ENCODE assay signal across 25 mouse cellular contexts in the genomic region with DNA sequence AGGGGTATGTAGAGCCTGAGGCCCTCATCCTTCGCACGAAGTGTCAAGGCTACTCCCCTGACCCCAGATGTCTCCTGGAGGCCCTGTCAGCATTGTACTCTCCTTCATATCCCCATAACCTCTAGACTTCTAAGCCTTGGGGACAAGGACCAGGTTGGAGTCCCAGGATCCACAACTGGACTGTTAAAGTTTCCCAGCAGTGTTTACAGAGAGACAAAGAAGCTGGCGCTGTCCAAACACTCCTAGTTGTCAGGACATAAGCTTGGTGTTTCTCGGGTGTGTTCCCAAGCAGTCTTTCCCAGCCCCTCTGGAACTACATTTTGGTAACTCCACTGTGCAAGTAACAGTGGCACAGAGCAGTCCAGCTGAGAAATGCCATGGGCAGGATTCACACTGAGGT. TPM values are rescaled to one million over a fixed set of nuclear protein-coding genes. Genes with fewer than 3 reads are reported as not detected.
DNase-seq lines count a peak whose midpoint lies in the region; ATAC-seq and TF ChIP-seq lines count a peak whose summit lies in the region.
"Had no signal": no experiment of that assay in that cellular context is flagged by ENCODE, and none has a peak within 500 bp of the region (broad histone marks: within the 10 kb centered on the region; RNA-seq: fewer than 3 reads in every experiment).

No protein-coding gene starts in this region.

- H3K9me3 ChIP-seq in embryonic facial prominence, embryonic 13.5 days = no peaks in the 10 kb centered on the region
- H3K9me3 ChIP-seq in embryonic facial prominence, embryonic 10.5 days = no peaks in the 10 kb centered on the region
- H3K9me3 ChIP-seq in heart, embryonic 10.5 days = no peaks in the 10 kb centered on the region
- no peaks in the 10 kb centered on the region for H3K9me3 ChIP-seq in heart, embryonic 11.5 days (replicated peaks; ENCODE audit: control insufficient read depth, low read length)
- no peaks in the 10 kb centered on the region for H3K9me3 ChIP-seq in kidney, embryonic 14.5 days (ENCODE audit: control insufficient read depth, low read length)
- H3K9me3 ChIP-seq: embryonic facial prominence, embryonic 12.5 days; forebrain, embryonic 10.5 days; midbrain, embryonic 10.5 days; midbrain, embryonic 15.5 days; neural tube, embryonic 15.5 days; stomach, embryonic 15.5 days had no signal

- no peak for ATAC-seq in embryonic facial prominence, embryonic 13.5 days (ENCODE audit: insufficient number of reproducible peaks, insufficient read depth, low FRiP score, low TSS enrichment, low read depth)
- ATAC-seq in heart, embryonic 11.5 days (replicated peaks; ENCODE audit: insufficient number of reproducible peaks, low FRiP score, low TSS enrichment) = no peak
- ATAC-seq in kidney, embryonic 14.5 days (ENCODE audit: low FRiP score, low TSS enrichment) = no peak
- ATAC-seq: forebrain, postnatal 0 days; midbrain, embryonic 15.5 days; Patski had no signal

- H3K4me1 ChIP-seq in embryonic facial prominence, embryonic 13.5 days = peaks cover 27% of the 10 kb centered on the region
- peaks cover 44% of the 10 kb centered on the region for H3K4me1 ChIP-seq in embryonic facial prominence, embryonic 10.5 days
- peaks cover 38% of the 10 kb centered on the region for H3K4me1 ChIP-seq in heart, embryonic 10.5 days
- peaks cover 9% of the 10 kb centered on the region; the same call in 1 of the 2 replicates for H3K4me1 ChIP-seq in heart, embryonic 11.5 days (ENCODE audit: control insufficient read depth, insufficient read depth, low read length)
- H3K4me1 ChIP-seq in kidney, adult 2 months (ENCODE audit: control insufficient read depth, insufficient read depth, low read length) = peaks cover 46% of the 10 kb centered on the region
- H3K4me1 ChIP-seq in kidney, embryonic 14.5 days (ENCODE audit: control insufficient read depth, insufficient read depth, low read length) = peaks cover 7% of the 10 kb centered on the region
- H3K4me1 ChIP-seq in small intestine, adult 2 months (ENCODE audit: control insufficient read depth, insufficient read depth, insufficient read length, low read length) = peaks cover 37% of the 10 kb centered on the region

- DNase-seq in embryonic facial prominence, embryonic 10.5 days (ENCODE audit: low spot score) = no peak
- DNase-seq in heart, embryonic 10.5 days (ENCODE audit: low spot score) = no peak
- DNase-seq in kidney, adult 2 months = no peak
- no peak for DNase-seq in lung, postnatal 25 days (ENCODE audit: low spot score)
- DNase-seq: forebrain, postnatal 0 days; layer of hippocampus, postnatal 36 days; left cerebral cortex, postnatal 4 days; lung, adult 2 months; lung, postnatal 14 days; retina, postnatal 1 day; right cerebral cortex, postnatal 14 days; thymus, postnatal 14 days had no signal

- H3K27me3 ChIP-seq in embryonic facial prominence, embryonic 13.5 days = no peaks in the 10 kb centered on the region
- H3K27me3 ChIP-seq in embryonic facial prominence, embryonic 10.5 days (replicated peaks; ENCODE audit: low read depth, poor library complexity, severe bottlenecking) = peaks cover 26% of the 10 kb centered on the region
- peaks cover 17% of the 10 kb centered on the region; the same call in 1 of the 2 replicates for H3K27me3 ChIP-seq in heart, embryonic 10.5 days (ENCODE audit: insufficient read depth, poor library complexity, severe bottlenecking)
- H3K27me3 ChIP-seq in heart, embryonic 11.5 days (ENCODE audit: control insufficient read depth, insufficient read depth, low read length) = no peaks in the 10 kb centered on the region
- H3K27me3 ChIP-seq in kidney, adult 2 months (replicated peaks; ENCODE audit: control insufficient read depth, insufficient read depth, low read length) = no peaks in the 10 kb centered on the region
- no peaks in the 10 kb centered on the region for H3K27me3 ChIP-seq in kidney, embryonic 14.5 days (ENCODE audit: control insufficient read depth, insufficient read depth, low read length)
- H3K27me3 ChIP-seq in small intestine, adult 2 months (ENCODE audit: control insufficient read depth, insufficient read depth, low read length) = no peaks in the 10 kb centered on the region
- H3K27me3 ChIP-seq: Patski; stomach, embryonic 15.5 days had no signal

- TF ChIP-seq POLR2A in kidney, adult 2 months (IDR thresholded peaks at IDR 0.05; ENCODE audit: low read depth, low read length) = no peak
- no peak for TF ChIP-seq POLR2A in small intestine, adult 2 months (IDR thresholded peaks at IDR 0.05; ENCODE audit: low read depth, low read length)

- H3K36me3 ChIP-seq in embryonic facial prominence, embryonic 13.5 days = peaks cover 3% of the 10 kb centered on the region; the same call in 1 of the 2 replicates
- no peaks in the 10 kb centered on the region for H3K36me3 ChIP-seq in embryonic facial prominence, embryonic 10.5 days (replicated peaks)
- H3K36me3 ChIP-seq in heart, embryonic 10.5 days = 0 out of 2 replicates have a peak, but pooled peaks cover 1% of the 10 kb centered on the region
- H3K36me3 ChIP-seq in heart, embryonic 11.5 days (ENCODE audit: control insufficient read depth, insufficient read depth, low read length) = no peaks in the 10 kb centered on the region
- H3K36me3 ChIP-seq in kidney, adult 2 months (ENCODE audit: control insufficient read depth, insufficient read depth, low read length) = no peaks in the 10 kb centered on the region; the same call in 1 of the 2 replicates
- H3K36me3 ChIP-seq in kidney, embryonic 14.5 days (ENCODE audit: control insufficient read depth, insufficient read depth, low read length) = no peaks in the 10 kb centered on the region
- H3K36me3 ChIP-seq in small intestine, adult 2 months (ENCODE audit: control insufficient read depth, insufficient read depth, low read length) = peaks cover 3% of the 10 kb centered on the region; the same call in 1 of the 2 replicates
- H3K36me3 ChIP-seq: embryonic facial prominence, embryonic 12.5 days; forebrain, embryonic 10.5 days; stomach, embryonic 15.5 days had no signal

- 69% methylated on average over 4 of the region's 4 CpGs for WGBS in embryonic facial prominence, embryonic 13.5 days
- WGBS in embryonic facial prominence, embryonic 10.5 days = 76% methylated on average over 4 of the region's 4 CpGs
- WGBS in heart, embryonic 10.5 days = 72% methylated on average over 4 of the region's 4 CpGs
- WGBS in heart, embryonic 11.5 days (ENCODE audit: insufficient replicate concordance) = 69% methylated on average over 4 of the region's 4 CpGs
- 87% methylated on average over 4 of the region's 4 CpGs for WGBS in kidney, adult 2 months
- WGBS in kidney, embryonic 14.5 days = 74% methylated on average over 4 of the region's 4 CpGs
- WGBS in small intestine, adult 2 months = 80% methylated on average over 4 of the region's 4 CpGs

- no peak overlapping the region for H3K4me3 ChIP-seq in embryonic facial prominence, embryonic 13.5 days
- H3K4me3 ChIP-seq in embryonic facial prominence, embryonic 10.5 days = no peak overlapping the region
- no peak overlapping the region for H3K4me3 ChIP-seq in heart, embryonic 10.5 days
- no peak overlapping the region for H3K4me3 ChIP-seq in heart, embryonic 11.5 days (ENCODE audit: low read depth, low read length)
- H3K4me3 ChIP-seq in kidney, adult 2 months (ENCODE audit: insufficient read depth, low read depth, low read length) = no peak overlapping the region
- no peak overlapping the region for H3K4me3 ChIP-seq in kidney, embryonic 14.5 days (ENCODE audit: low read length)
- H3K4me3 ChIP-seq in small intestine, adult 2 months (ENCODE audit: low read depth, low read length) = no peak overlapping the region
- H3K4me3 ChIP-seq: embryonic facial prominence, embryonic 12.5 days; forebrain, embryonic 10.5 days; midbrain, embryonic 10.5 days; midbrain, embryonic 15.5 days; neural tube, embryonic 15.5 days; stomach, embryonic 15.5 days had no signal

- H3K4me2 ChIP-seq in embryonic facial prominence, embryonic 13.5 days = no peak overlapping the region
- H3K4me2 ChIP-seq in heart, embryonic 11.5 days = no peak overlapping the region
- no peak overlapping the region for H3K4me2 ChIP-seq in kidney, embryonic 14.5 days (replicated peaks; ENCODE audit: low read depth, low read length)
- H3K4me2 ChIP-seq: embryonic facial prominence, embryonic 12.5 days; hindbrain, embryonic 14.5 days; midbrain, embryonic 15.5 days; neural tube, embryonic 15.5 days; stomach, embryonic 15.5 days had no signal

- H3K9ac ChIP-seq in embryonic facial prominence, embryonic 13.5 days = 0 out of 2 replicates have a peak overlapping the region, but pooled peaks have one; percentile 32
- no peak overlapping the region for H3K9ac ChIP-seq in heart, embryonic 11.5 days (ENCODE audit: low read depth, low read length)
- no peak overlapping the region for H3K9ac ChIP-seq in kidney, embryonic 14.5 days (ENCODE audit: low read depth, low read length)
- H3K9ac ChIP-seq: embryonic facial prominence, embryonic 12.5 days; forebrain, postnatal 0 days; hindbrain, embryonic 14.5 days; liver, embryonic 14.5 days; midbrain, embryonic 15.5 days; neural tube, embryonic 15.5 days; stomach, embryonic 15.5 days had no signal

- no peak overlapping the region for H3K27ac ChIP-seq in embryonic facial prominence, embryonic 13.5 days
- no peak overlapping the region for H3K27ac ChIP-seq in embryonic facial prominence, embryonic 10.5 days (replicated peaks)
- H3K27ac ChIP-seq in heart, embryonic 10.5 days = peak overlapping the region; percentile 38; the same call in 1 of the 2 replicates
- no peak overlapping the region for H3K27ac ChIP-seq in heart, embryonic 11.5 days (ENCODE audit: low read depth, low read length)
- H3K27ac ChIP-seq in kidney, adult 2 months (ENCODE audit: insufficient read depth, low read depth, low read length) = peak overlapping the region; percentile 14; the same call in 1 of the 2 replicates
- H3K27ac ChIP-seq in kidney, embryonic 14.5 days (ENCODE audit: low read depth, low read length) = no peak overlapping the region
- peak overlapping the region; percentile 69 for H3K27ac ChIP-seq in small intestine, adult 2 months (ENCODE audit: insufficient read depth, low read depth, low read length)
- H3K27ac ChIP-seq: embryonic facial prominence, embryonic 12.5 days; forebrain, embryonic 10.5 days; hindbrain, embryonic 14.5 days; liver, embryonic 14.5 days; midbrain, embryonic 10.5 days; midbrain, embryonic 15.5 days; neural tube, embryonic 15.5 days; stomach, embryonic 15.5 days had no signal

- TF ChIP-seq CTCF in kidney, adult 2 months (conservative IDR thresholded peaks at IDR 0.05; ENCODE audit: insufficient read depth, insufficient read length, low read depth, low read length) = no peak
- TF ChIP-seq CTCF in small intestine, adult 2 months (IDR thresholded peaks at IDR 0.05; ENCODE audit: extremely low read depth, insufficient read length, insufficient replicate concordance, low read depth, low read length) = no peak

RNA-seq across cellular contexts. Expression of gene Tob2, which starts 25.1 kb away (rescaled TPM):
- polyA plus RNA-seq in embryonic facial prominence, embryonic 13.5 days (2015; fragmentation: Nextera tagmentation; extraction: Ambion mirVana) = 25.6 and 26.7 TPM in 2 replicates
- polyA plus RNA-seq in embryonic facial prominence, embryonic 10.5 days (2016; fragmentation: Nextera tagmentation; extraction: Ambion mirVana) = 20.1 and 20.3 TPM in 2 replicates
- 13.0 and 15.6 TPM in 2 replicates for polyA plus RNA-seq in heart, embryonic 10.5 days (2016; fragmentation: Nextera tagmentation; extraction: Ambion mirVana)
- polyA plus RNA-seq in heart, embryonic 11.5 days (2014; fragmentation: Nextera tagmentation; extraction: Ambion mirVana) = 9.9 and 12.1 TPM in 2 replicates
- polyA plus RNA-seq in kidney, adult 2 months (2012; rRNA removed) = 31.6 and 40.3 TPM in 2 replicates
- 19.4 and 24.1 TPM in 2 replicates for polyA plus RNA-seq in kidney, embryonic 14.5 days (2014; fragmentation: Nextera tagmentation; extraction: Ambion mirVana)
- 14.7 and 33.2 TPM in 2 replicates for polyA plus RNA-seq in small intestine, adult 2 months (2012; rRNA removed)

RNA-seq across cellular contexts. Expression of gene Tef, which starts 31.3 kb away (rescaled TPM):
- 29.4 and 30.3 TPM in 2 replicates for polyA plus RNA-seq in embryonic facial prominence, embryonic 13.5 days (2015; fragmentation: Nextera tagmentation; extraction: Ambion mirVana)
- 15.9 and 16.0 TPM in 2 replicates for polyA plus RNA-seq in embryonic facial prominence, embryonic 10.5 days (2016; fragmentation: Nextera tagmentation; extraction: Ambion mirVana)
- 17.3 and 20.2 TPM in 2 replicates for polyA plus RNA-seq in heart, embryonic 10.5 days (2016; fragmentation: Nextera tagmentation; extraction: Ambion mirVana)
- 15.0 and 16.3 TPM in 2 replicates for polyA plus RNA-seq in heart, embryonic 11.5 days (2014; fragmentation: Nextera tagmentation; extraction: Ambion mirVana)
- 121 and 131 TPM in 2 replicates for polyA plus RNA-seq in kidney, adult 2 months (2012; rRNA removed)
- polyA plus RNA-seq in kidney, embryonic 14.5 days (2014; fragmentation: Nextera tagmentation; extraction: Ambion mirVana) = 16.1 and 19.2 TPM in 2 replicates
- polyA plus RNA-seq in small intestine, adult 2 months (2012; rRNA removed) = 5.6 and 9.4 TPM in 2 replicates

RNA-seq across cellular contexts. Expression of gene Phf5a, which starts 38.2 kb away (rescaled TPM):
- polyA plus RNA-seq in embryonic facial prominence, embryonic 13.5 days (2015; fragmentation: Nextera tagmentation; extraction: Ambion mirVana) = 164 and 172 TPM in 2 replicates
- polyA plus RNA-seq in embryonic facial prominence, embryonic 10.5 days (2016; fragmentation: Nextera tagmentation; extraction: Ambion mirVana) = 260 and 267 TPM in 2 replicates
- 154 and 200 TPM in 2 replicates for polyA plus RNA-seq in heart, embryonic 10.5 days (2016; fragmentation: Nextera tagmentation; extraction: Ambion mirVana)
- 119 and 131 TPM in 2 replicates for polyA plus RNA-seq in heart, embryonic 11.5 days (2014; fragmentation: Nextera tagmentation; extraction: Ambion mirVana)
- polyA plus RNA-seq in kidney, adult 2 months (2012; rRNA removed) = 33.5 and 47.4 TPM in 2 replicates
- 192 and 223 TPM in 2 replicates for polyA plus RNA-seq in kidney, embryonic 14.5 days (2014; fragmentation: Nextera tagmentation; extraction: Ambion mirVana)
- polyA plus RNA-seq in small intestine, adult 2 months (2012; rRNA removed) = 22.6 and 47.0 TPM in 2 replicates

RNA-seq across cellular contexts. Expression of gene Aco2, which starts 38.6 kb away (rescaled TPM):
- polyA plus RNA-seq in embryonic facial prominence, embryonic 13.5 days (2015; fragmentation: Nextera tagmentation; extraction: Ambion mirVana) = 148 and 151 TPM in 2 replicates
- polyA plus RNA-seq in embryonic facial prominence, embryonic 10.5 days (2016; fragmentation: Nextera tagmentation; extraction: Ambion mirVana) = 153 TPM in 2 replicates
- 320 and 472 TPM in 2 replicates for polyA plus RNA-seq in heart, embryonic 10.5 days (2016; fragmentation: Nextera tagmentation; extraction: Ambion mirVana)
- 398 and 483 TPM in 2 replicates for polyA plus RNA-seq in heart, embryonic 11.5 days (2014; fragmentation: Nextera tagmentation; extraction: Ambion mirVana)
- 890 and 915 TPM in 2 replicates for polyA plus RNA-seq in kidney, adult 2 months (2012; rRNA removed)
- 123 and 191 TPM in 2 replicates for polyA plus RNA-seq in kidney, embryonic 14.5 days (2014; fragmentation: Nextera tagmentation; extraction: Ambion mirVana)
- polyA plus RNA-seq in small intestine, adult 2 months (2012; rRNA removed) = 266 and 416 TPM in 2 replicates

Comparison
In these comparisons a context has a peak if more than half of its experiments do, and no peak if none do; other contexts are left out.
1. H3K27ac ChIP-seq: peak in heart, embryonic 10.5 days (single experiment), kidney, adult 2 months (single experiment) and small intestine, adult 2 months (single experiment); none in embryonic facial prominence, embryonic 13.5 days (single experiment), embryonic facial prominence, embryonic 10.5 days (single experiment), heart, embryonic 11.5 days (single experiment) and kidney, embryonic 14.5 days (single experiment).